In genomic region chr3:116952242-116952899, GRCm38 (mm10) we compare ENCODE assay signal across 33 mouse cellular contexts. TPM values are rescaled to one million over a fixed set of nuclear protein-coding genes. Genes with fewer than 3 reads are reported as not detected.
DNase-seq lines count a peak whose midpoint lies in the region; ATAC-seq and TF ChIP-seq lines count a peak whose summit lies in the region.
"Had no signal": no experiment of that assay in that cellular context is flagged by ENCODE, and none has a peak within 500 bp of the region (broad histone marks: within the 10 kb centered on the region; RNA-seq: fewer than 3 reads in every experiment).

No protein-coding gene starts in this region.

- H3K4me2 ChIP-seq in heart, embryonic 13.5 days = no peak overlapping the region
- no peak overlapping the region for H3K4me2 ChIP-seq in hindbrain, embryonic 13.5 days
- H3K4me2 ChIP-seq: embryonic facial prominence, embryonic 12.5 days; hindbrain, embryonic 12.5 days; liver, embryonic 15.5 days; midbrain, embryonic 11.5 days; neural tube, embryonic 13.5 days had no signal

- no peaks in the 10 kb centered on the region for H3K27me3 ChIP-seq in heart, embryonic 13.5 days (replicated peaks)
- no peaks in the 10 kb centered on the region for H3K27me3 ChIP-seq in hindbrain, embryonic 13.5 days
- H3K27me3 ChIP-seq: embryonic facial prominence, embryonic 12.5 days; hindbrain, embryonic 12.5 days; liver, embryonic 15.5 days; neural tube, embryonic 13.5 days had no signal

- TF ChIP-seq CTCF in left cerebral cortex, adult 2 months (IDR thresholded peaks at IDR 0.05) = no peak

- peaks cover 4% of the 10 kb centered on the region for H3K36me3 ChIP-seq in heart, embryonic 13.5 days
- no peaks in the 10 kb centered on the region for H3K36me3 ChIP-seq in hindbrain, embryonic 13.5 days
- H3K36me3 ChIP-seq: embryonic facial prominence, embryonic 12.5 days; G1E; hindbrain, embryonic 12.5 days; liver, embryonic 15.5 days; neural tube, embryonic 13.5 days had no signal

- peaks cover 14% of the 10 kb centered on the region for H3K4me1 ChIP-seq in heart, embryonic 13.5 days
- H3K4me1 ChIP-seq in brown adipose tissue, adult 24 weeks (ENCODE audit: control insufficient read depth, insufficient read depth, insufficient read length, low read length) = peaks cover 44% of the 10 kb centered on the region
- no peaks in the 10 kb centered on the region for H3K4me1 ChIP-seq in hindbrain, embryonic 13.5 days (replicated peaks)
- H3K4me1 ChIP-seq: embryonic facial prominence, embryonic 12.5 days; hindbrain, embryonic 12.5 days; neural tube, embryonic 13.5 days had no signal

- H3K27ac ChIP-seq in heart, embryonic 13.5 days (replicated peaks) = 0 out of 2 replicates have a peak overlapping the region, but pooled peaks have one; percentile 8
- peak overlapping the region; percentile 63 for H3K27ac ChIP-seq in left cerebral cortex, adult 2 months
- H3K27ac ChIP-seq in brown adipose tissue, adult 24 weeks (replicated peaks; ENCODE audit: low read depth, low read length) = peak overlapping the region; percentile 98
- no peak overlapping the region for H3K27ac ChIP-seq in hindbrain, embryonic 13.5 days
- H3K27ac ChIP-seq: embryonic facial prominence, embryonic 12.5 days; hindbrain, embryonic 12.5 days; liver, embryonic 15.5 days; neural tube, embryonic 13.5 days had no signal

- intact Hi-C loops in left cerebral cortex, adult 2 months (cut with DNase I) = no loop called here

- H3K4me3 ChIP-seq in heart, embryonic 13.5 days = no peak overlapping the region
- H3K4me3 ChIP-seq in left cerebral cortex, adult 2 months = no peak overlapping the region
- H3K4me3 ChIP-seq in brown adipose tissue, adult 24 weeks (ENCODE audit: insufficient read depth, low read depth, low read length) = no peak overlapping the region
- no peak overlapping the region for H3K4me3 ChIP-seq in hindbrain, embryonic 13.5 days
- H3K4me3 ChIP-seq: embryonic facial prominence, embryonic 12.5 days; hindbrain, embryonic 12.5 days; liver, embryonic 15.5 days; neural tube, embryonic 13.5 days had no signal

- peak; percentile 50 for DNase-seq in adrenal gland, postnatal 14 days
- DNase-seq in adrenal gland, adult 18-20 months (ENCODE audit: low spot score in 2 of 2) = no peak
- no peak for DNase-seq in heart, postnatal 4 days
- DNase-seq in left cerebral cortex, adult 2 months (ENCODE audit: extremely low spot score in 1 of 2, low spot score in 2 of 2) = no peak
- no peak for DNase-seq in left cerebral cortex, adult 9 months (ENCODE audit: low spot score in 2 of 2)
- DNase-seq: cerebellum, adult 11 months; cerebellum, adult 9-10 months; cerebellum, postnatal 36 days; gastrocnemius, postnatal 36 days; heart, postnatal 14 days; kidney, adult 9 months; kidney, postnatal 14 days; left cerebral cortex, postnatal 4 days; thymus, adult 2 months; thymus, postnatal 36 days had no signal

- ATAC-seq in heart, embryonic 13.5 days (ENCODE audit: extremely low read depth, insufficient number of reproducible peaks, low FRiP score, low TSS enrichment) = no peak
- ATAC-seq in hindbrain, embryonic 13.5 days (ENCODE audit: low FRiP score) = no peak
- ATAC-seq: forebrain, embryonic 14.5 days had no signal

- no peak overlapping the region for H3K9ac ChIP-seq in heart, embryonic 13.5 days
- no peak overlapping the region for H3K9ac ChIP-seq in hindbrain, embryonic 13.5 days
- H3K9ac ChIP-seq: embryonic facial prominence, embryonic 12.5 days; hindbrain, embryonic 12.5 days; liver, embryonic 15.5 days; neural tube, embryonic 13.5 days had no signal

- 72% methylated on average over 8 of the region's 8 CpGs for WGBS in heart, embryonic 13.5 days
- 85% methylated on average over 8 of the region's 8 CpGs for WGBS in hindbrain, embryonic 13.5 days

- no peaks in the 10 kb centered on the region for H3K9me3 ChIP-seq in heart, embryonic 13.5 days
- no peaks in the 10 kb centered on the region for H3K9me3 ChIP-seq in hindbrain, embryonic 13.5 days
- H3K9me3 ChIP-seq: embryonic facial prominence, embryonic 12.5 days; G1E; hindbrain, embryonic 12.5 days; liver, embryonic 15.5 days; neural tube, embryonic 13.5 days had no signal

RNA-seq across cellular contexts. Expression of gene 4930455H04Rik, which starts 15.7 kb away (rescaled TPM):
- total RNA-seq in adrenal gland, postnatal 14 days (2021) = not detected in 2 replicates
- under 1 TPM in 1 of 2 experiments, not detected in 1; 0.29 TPM for total RNA-seq in adrenal gland, adult 18-20 months (2021)
- not detected in 2 replicates for polyA plus RNA-seq in heart, embryonic 13.5 days (2015; fragmentation: Nextera tagmentation; extraction: Ambion mirVana)
- total RNA-seq in heart, postnatal 4 days (2021) = under 1 TPM in 1 of 2 experiments, not detected in 1; 0.32 TPM
- not detected for total RNA-seq in left cerebral cortex, adult 2 months (2021)
- not detected in 2 replicates for polyA plus RNA-seq in brown adipose tissue, adult 24 weeks (2012; ENCODE audit: insufficient read depth, insufficient read length, missing spikeins)
- polyA plus RNA-seq in hindbrain, embryonic 13.5 days (2015; fragmentation: Nextera tagmentation; extraction: Ambion mirVana) = not detected in 2 replicates
- total RNA-seq: G1E; heart, adult 8-10 months; heart, postnatal 14 days; layer of hippocampus, postnatal 10 days; left cerebral cortex, adult 8-10 months; left cerebral cortex, postnatal 4 days; megakaryocyte, adult 5-6 weeks; midbrain, postnatal 0 days had no signal
- polyA plus RNA-seq: embryonic facial prominence, embryonic 12.5 days; forebrain, embryonic 14.5 days; G1E; hindbrain, embryonic 12.5 days; intestine, embryonic 16.5 days; limb, embryonic 14.5 days; liver, embryonic 15.5 days; lung, embryonic 16.5 days; midbrain, embryonic 11.5 days; midbrain, postnatal 0 days; neural tube, embryonic 13.5 days; thymus, adult 2 months had no signal

RNA-seq across cellular contexts. Expression of gene Palmd, which starts 16.4 kb away (rescaled TPM):
- 61.6 and 77.5 TPM in 2 replicates for total RNA-seq in adrenal gland, postnatal 14 days (2021)
- 10 to 100 TPM; 30.6 to 45.9 TPM for total RNA-seq in adrenal gland, adult 18-20 months (2021)
- 13.2 and 13.6 TPM in 2 replicates for polyA plus RNA-seq in heart, embryonic 13.5 days (2015; fragmentation: Nextera tagmentation; extraction: Ambion mirVana)
- total RNA-seq in heart, postnatal 4 days (2021) = 10 to 100 TPM; 61.6 to 66.2 TPM
- total RNA-seq in left cerebral cortex, adult 2 months (2021) = 10 to 100 TPM; 21.6 to 23.6 TPM
- polyA plus RNA-seq in brown adipose tissue, adult 24 weeks (2012; ENCODE audit: insufficient read depth, insufficient read length, missing spikeins) = 132 and 150 TPM in 2 replicates
- 7.5 and 7.8 TPM in 2 replicates for polyA plus RNA-seq in hindbrain, embryonic 13.5 days (2015; fragmentation: Nextera tagmentation; extraction: Ambion mirVana)
- total RNA-seq: megakaryocyte, adult 5-6 weeks had no signal
- polyA plus RNA-seq: G1E had no signal
